Mouse (Mus musculus) myocyte (in vitro differentiated cells): ENCODE measurements around the gene Rpl41. TPM values are rescaled to one million over a fixed set of nuclear protein-coding genes. Genes with fewer than 3 reads are reported as not detected.

Source experiments
- H3K27me3 ChIP-seq: one replicate; pipeline ENCODE4 v1.6.1; 2011; ENCODE audit not compliant: control insufficient read depth, insufficient read depth, insufficient read length
- H3K36me3 ChIP-seq: one replicate; pipeline ENCODE4 v1.6.1; 2011; ENCODE audit not compliant: control insufficient read depth, insufficient read depth
- H3K4me2 ChIP-seq: one replicate; pipeline ENCODE4 v1.6.1; 2011; ENCODE audit warnings: low read depth, control low read depth
- H3K4me3 ChIP-seq: one replicate; pipeline ENCODE4 v1.5.1; 2011; ENCODE audit warnings: mild to moderate bottlenecking, control low read depth, moderate library complexity
- H3K79me2 ChIP-seq: one replicate; pipeline ENCODE4 v1.6.1; 2011; ENCODE audit not compliant: control insufficient read depth, insufficient read depth
- H3ac ChIP-seq: one replicate; pipeline ENCODE4 v1.6.1; 2011; ENCODE audit not compliant: control insufficient read depth, insufficient read length
- CEBPB ChIP-seq: IDR thresholded peaks from 2 replicates; pipeline ENCODE4 v1.6.1; 2011; ENCODE audit warnings: mild to moderate bottlenecking, moderate library complexity; ENCODE audit not compliant: poor library complexity, insufficient read depth, severe bottlenecking
- E2F4 ChIP-seq: IDR thresholded peaks from one replicate; pipeline ENCODE4 v1.6.1; 2011; ENCODE audit warnings: mild to moderate bottlenecking, control low read depth, moderate library complexity; ENCODE audit not compliant: insufficient read depth
- MAX ChIP-seq: IDR thresholded peaks from one replicate; pipeline ENCODE4 v1.6.1; 2011; ENCODE audit warnings: low read depth, mild to moderate bottlenecking, control low read depth
- MYOD1 ChIP-seq, 3 experiments: IDR thresholded peaks; one replicate each; pipeline ENCODE4 v1.6.1; 2011; ENCODE audit warnings: control low read depth in 2 of 3, low read depth in 2 of 3, mild to moderate bottlenecking in 2 of 3, moderate library complexity in 1 of 3; ENCODE audit not compliant: insufficient read length in 2 of 3, control insufficient read depth in 1 of 3
- MYOG ChIP-seq, 3 experiments: IDR thresholded peaks; one replicate each; pipeline ENCODE4 v1.6.1; 2011; ENCODE audit warnings: control low read depth in 2 of 3, low read depth in 2 of 3, mild to moderate bottlenecking in 2 of 3; ENCODE audit not compliant: insufficient read length in 2 of 3, control insufficient read depth in 1 of 3, insufficient read depth in 1 of 3
- POLR2A ChIP-seq: IDR thresholded peaks from one replicate; pipeline ENCODE4 v1.6.1; 2011; ENCODE audit warnings: low read depth, mild to moderate bottlenecking, control low read depth, moderate library complexity; ENCODE audit not compliant: insufficient read length
- POLR2AphosphoS2 ChIP-seq: IDR thresholded peaks from one replicate; pipeline ENCODE4 v1.6.1; 2011; ENCODE audit warnings: low read depth, control low read depth; ENCODE audit not compliant: insufficient read length
- REST ChIP-seq: IDR thresholded peaks from one replicate; pipeline ENCODE4 v1.6.1; 2011; ENCODE audit warnings: mild to moderate bottlenecking, control low read depth, moderate library complexity; ENCODE audit not compliant: insufficient read depth, insufficient read length
- SRF ChIP-seq: IDR thresholded peaks from one replicate; pipeline ENCODE4 v1.6.1; 2011; ENCODE audit warnings: low read depth; ENCODE audit not compliant: control insufficient read depth, insufficient read length
- TCF12 ChIP-seq: IDR thresholded peaks from one replicate; pipeline ENCODE4 v1.6.1; 2011; ENCODE audit warnings: mild to moderate bottlenecking, control low read depth; ENCODE audit not compliant: poor library complexity, insufficient read depth, severe bottlenecking
- TCF3 ChIP-seq: IDR thresholded peaks from one replicate; pipeline ENCODE4 v1.6.1; 2011; ENCODE audit warnings: low read depth, control low read depth; ENCODE audit not compliant: insufficient read length
- USF1 ChIP-seq: IDR thresholded peaks from one replicate; pipeline ENCODE4 v1.6.1; 2011; ENCODE audit warnings: low read depth, mild to moderate bottlenecking, control low read depth, moderate library complexity
- polyA plus RNA-seq: library from polyadenylated mRNA; unstranded; fragments of >200 nt; fragmentation: generic; extraction: Trizol; gene quantifications from one replicate; pipeline ENCODE4 v1.2.1, GENCODE M21; 2012; ENCODE audit warnings: missing spikeins

Rpl41 gene
- polyA plus RNA-seq, 1 experiment: 12,553 TPM

- H3K79me2 ChIP-seq: peaks cover 3% of the 10 kb centered on the region
- H3K4me3 ChIP-seq: peak overlapping the region; percentile 62
- TF ChIP-seq TCF12 (no peak), USF1 (no peak), POLR2AphosphoS2 (no peak), MYOG (IDR thresholded peaks at IDR 0.05; ENCODE audit: control insufficient read depth in 1 of 3, insufficient read depth in 1 of 3, insufficient read length in 2 of 3, low read depth in 2 of 3) (no peak), TCF3 (no peak), MAX (no peak), REST (no peak), CEBPB (no peak), E2F4 (no peak), SRF (no peak), MYOD1 (IDR thresholded peaks at IDR 0.05; ENCODE audit: control insufficient read depth in 1 of 3, insufficient read length in 2 of 3, low read depth in 2 of 3) (no peak), POLR2A (no peak)
- H3K4me2 ChIP-seq: peak overlapping the region; percentile 86
- no peak overlapping the region for H3ac ChIP-seq
- H3K36me3 ChIP-seq: no peaks in the 10 kb centered on the region
- H3K27me3 ChIP-seq: no peaks in the 10 kb centered on the region
These were observed 38.6 kb upstream of the Rpl41 start for GRCm38 (mm10) chr10:128587697-128588096.

- H3K4me3 ChIP-seq: peak overlapping the region; percentile 62
- TF ChIP-seq POLR2A (no peak), MYOG (IDR thresholded peaks at IDR 0.05; ENCODE audit: control insufficient read depth in 1 of 3, insufficient read depth in 1 of 3, insufficient read length in 2 of 3, low read depth in 2 of 3) (peak in 1 of 3 experiments; percentile 80), MYOD1 (IDR thresholded peaks at IDR 0.05; ENCODE audit: control insufficient read depth in 1 of 3, insufficient read length in 2 of 3, low read depth in 2 of 3) (peak in 2 of 3 experiments; percentile 36 to 79)
- no peaks in the 10 kb centered on the region for H3K27me3 ChIP-seq
These were observed 38.0 kb upstream of the Rpl41 start for GRCm38 (mm10) chr10:128587120-128587519.

GRCm38 (mm10) chr10:128586546-128586945 lies 37.4 kb upstream of the Rpl41 start:
- peak overlapping the region; percentile 62 for H3K4me3 ChIP-seq
- no peak for TF ChIP-seq CEBPB
- TF ChIP-seq MYOG (IDR thresholded peaks at IDR 0.05; ENCODE audit: control insufficient read depth in 1 of 3, insufficient read depth in 1 of 3, insufficient read length in 2 of 3, low read depth in 2 of 3): no peak
- no peak for TF ChIP-seq POLR2A
- no peak for TF ChIP-seq E2F4
- no peak for TF ChIP-seq MYOD1 (IDR thresholded peaks at IDR 0.05; ENCODE audit: control insufficient read depth in 1 of 3, insufficient read length in 2 of 3, low read depth in 2 of 3)
- TF ChIP-seq SRF: no peak
- TF ChIP-seq MAX: no peak
- TF ChIP-seq REST: no peak
- no peak for TF ChIP-seq TCF3
- TF ChIP-seq TCF12: no peak
- TF ChIP-seq POLR2AphosphoS2: no peak
- TF ChIP-seq USF1: no peak
- H3K79me2 ChIP-seq: peaks cover 3% of the 10 kb centered on the region
- peak overlapping the region; percentile 86 for H3K4me2 ChIP-seq
- H3K27me3 ChIP-seq: no peaks in the 10 kb centered on the region
- H3K36me3 ChIP-seq: no peaks in the 10 kb centered on the region
- no peak overlapping the region for H3ac ChIP-seq

More at GRCm38 (mm10) chr10:128587120-128587519, 38.0 kb upstream of the Rpl41 start:
- Histone ChIP-seq H3ac (no peak overlapping the region), H3K36me3 (no peaks in the 10 kb centered on the region), H3K79me2 (peaks cover 3% of the 10 kb centered on the region), H3K4me2 (peak overlapping the region; percentile 86)

- Histone ChIP-seq H3K4me3 (no peak overlapping the region), H3K27me3 (no peaks in the 10 kb centered on the region), H3K4me2 (peak overlapping the region; percentile 49)
These were observed 35.3 kb upstream of the Rpl41 start for GRCm38 (mm10) chr10:128584386-128584785.

GRCm38 (mm10) chr10:128583644-128584043 lies 34.5 kb upstream of the Rpl41 start:
- no peaks in the 10 kb centered on the region for H3K27me3 ChIP-seq
- no peak overlapping the region for H3ac ChIP-seq
- TF ChIP-seq POLR2AphosphoS2 (peak; percentile 17), CEBPB (no peak), POLR2A (peak; percentile 10), MYOG (IDR thresholded peaks at IDR 0.05; ENCODE audit: control insufficient read depth in 1 of 3, insufficient read depth in 1 of 3, insufficient read length in 2 of 3, low read depth in 2 of 3) (peak in 1 of 3 experiments; percentile 49)
- H3K4me2 ChIP-seq: peak overlapping the region; percentile 49
- H3K36me3 ChIP-seq: no peaks in the 10 kb centered on the region
- no peak overlapping the region for H3K4me3 ChIP-seq
- peaks cover 3% of the 10 kb centered on the region for H3K79me2 ChIP-seq

More at GRCm38 (mm10) chr10:128584386-128584785, 35.3 kb upstream of the Rpl41 start:
- TF ChIP-seq TCF12: no peak
- TF ChIP-seq MYOD1 (IDR thresholded peaks at IDR 0.05; ENCODE audit: control insufficient read depth in 1 of 3, insufficient read length in 2 of 3, low read depth in 2 of 3): no peak
- no peak for TF ChIP-seq SRF
- no peak for TF ChIP-seq TCF3
- TF ChIP-seq REST: no peak
- TF ChIP-seq E2F4: no peak
- no peak for TF ChIP-seq CEBPB
- no peak for TF ChIP-seq POLR2A
- TF ChIP-seq MAX: no peak
- TF ChIP-seq USF1: no peak
- TF ChIP-seq MYOG (IDR thresholded peaks at IDR 0.05; ENCODE audit: control insufficient read depth in 1 of 3, insufficient read depth in 1 of 3, insufficient read length in 2 of 3, low read depth in 2 of 3): no peak
- Histone ChIP-seq H3ac (no peak overlapping the region), H3K36me3 (no peaks in the 10 kb centered on the region), H3K79me2 (peaks cover 3% of the 10 kb centered on the region)
